Mouse (Mus musculus) hindbrain, embryonic 12.5 days (tissue): ENCODE measurements around the gene Aldoc. TPM values are rescaled to one million over a fixed set of nuclear protein-coding genes. Genes with fewer than 3 reads are reported as not detected.

Experiments
- ATAC-seq: fragments of 200-750 bp; cut with Nextera tagmentation; 2 replicates; pipeline ENCODE4 v1.8.0; 2017; ENCODE audit warnings: moderate TSS enrichment; ENCODE audit not compliant: low FRiP score
- H3K27ac ChIP-seq: fragments of 300-500 bp; sonication (generic); 2 replicates; pipeline ENCODE4 v1.5.1; 2016; ENCODE audit warnings: mild to moderate bottlenecking
- H3K27me3 ChIP-seq: fragments of 300-500 bp; sonication (generic); 2 replicates; pipeline ENCODE4 v1.6.1; 2016; ENCODE audit warnings: mild to moderate bottlenecking
- H3K36me3 ChIP-seq: fragments of 300-500 bp; sonication (generic); 2 replicates; pipeline ENCODE4 v1.6.1; 2016; ENCODE audit warnings: mild to moderate bottlenecking
- H3K4me1 ChIP-seq: fragments of 300-500 bp; sonication (generic); 2 replicates; pipeline ENCODE4 v1.6.1; 2016
- H3K4me2 ChIP-seq: fragments of 300-500 bp; sonication (generic); replicated peaks from 2 replicates; pipeline ENCODE4 v1.6.1; 2016; ENCODE audit warnings: mild to moderate bottlenecking
- H3K4me3 ChIP-seq: fragments of 300-500 bp; sonication (generic); 2 replicates; pipeline ENCODE4 v1.5.1; 2016; ENCODE audit warnings: mild to moderate bottlenecking
- H3K9ac ChIP-seq: fragments of 300-500 bp; sonication (generic); 2 replicates; pipeline ENCODE4 v1.6.1; 2016; ENCODE audit warnings: mild to moderate bottlenecking, moderate library complexity
- H3K9me3 ChIP-seq: fragments of 300-500 bp; sonication (generic); replicated peaks from 2 replicates; pipeline ENCODE4 v1.6.1; 2016; ENCODE audit warnings: mild to moderate bottlenecking
- WGBS: fragments of 180-500 bp; shearing (Covaris S2); methylation state at CpG from one replicate; pipeline ENCODE4 v1.1.7; 2016; 5-methylcytosine and 5-hydroxymethylcytosine counted together
- polyA plus RNA-seq: library from polyadenylated mRNA; unstranded; fragments of >200 nt; fragmentation: Nextera tagmentation; extraction: Ambion mirVana; gene quantifications from 2 replicates; pipeline ENCODE4 v1.2.1, GENCODE M21; 2016

Aldoc gene
- polyA plus RNA-seq, 1 experiment from 2014 or later: 20.1 TPM

- Histone ChIP-seq H3K4me1 (0 out of 2 replicates have a peak, but pooled peaks cover 3% of the 10 kb centered on the region), H3K36me3 (peaks cover 20% of the 10 kb centered on the region), H3K27me3 (no peaks in the 10 kb centered on the region), H3K9ac (no peak overlapping the region), H3K4me3 (no peak overlapping the region), H3K9me3 (no peaks in the 10 kb centered on the region), H3K4me2 (no peak overlapping the region), H3K27ac (no peak overlapping the region)
- ATAC-seq: no peak
- WGBS: 78% methylated on average over 1 of the region's 1 CpGs
Observed at GRCm38 (mm10) chr11:78353081-78353480, 30.3 kb downstream of the Aldoc start.

- Histone ChIP-seq H3K4me2 (no peak overlapping the region), H3K9me3 (no peaks in the 10 kb centered on the region), H3K27ac (no peak overlapping the region), H3K9ac (no peak overlapping the region), H3K4me3 (no peak overlapping the region), H3K4me1 (no peaks in the 10 kb centered on the region), H3K36me3 (peaks cover 3% of the 10 kb centered on the region; the same call in 1 of the 2 replicates), H3K27me3 (no peaks in the 10 kb centered on the region)
- ATAC-seq: no peak
- WGBS: 88% methylated on average over 6 of the region's 6 CpGs
Observed at GRCm38 (mm10) chr11:78354905-78355304, 32.1 kb downstream of the Aldoc start.

DNA sequence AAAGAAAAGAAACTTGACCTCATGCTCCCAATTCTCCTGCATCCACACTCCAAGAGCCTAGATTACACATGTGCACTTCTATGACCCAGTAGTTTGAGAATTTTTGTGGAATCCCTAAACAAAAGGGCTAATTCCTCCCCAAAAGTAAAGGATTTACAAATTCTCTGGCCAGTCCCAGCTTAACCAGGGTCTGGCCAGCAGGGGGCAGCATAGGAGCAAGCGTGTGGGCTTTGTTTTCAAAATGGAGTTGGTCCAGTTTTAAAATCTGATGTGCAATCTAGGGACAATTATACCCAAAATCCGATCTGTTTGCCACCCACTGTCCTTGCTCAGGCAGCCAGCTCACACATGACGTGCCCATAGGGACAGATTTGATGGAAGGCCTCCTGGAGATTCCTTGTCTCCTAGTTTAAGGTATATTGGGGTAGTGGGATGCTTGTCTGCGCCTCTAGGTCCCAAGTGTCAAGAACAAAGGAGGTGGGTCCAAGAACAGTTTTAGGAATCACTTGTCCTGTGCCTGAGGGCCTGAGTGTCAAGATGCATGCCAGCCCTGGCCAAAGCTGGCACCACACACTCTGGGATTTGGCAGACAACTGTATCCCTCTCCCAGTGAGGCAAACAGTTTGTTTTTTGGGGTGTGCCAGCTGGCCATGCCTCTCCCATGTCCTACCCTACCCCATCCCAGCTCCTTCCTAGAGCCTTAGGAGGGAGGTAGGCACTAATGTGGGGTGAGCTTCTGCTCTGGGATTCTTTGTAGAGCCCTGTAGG is 32.9 kb downstream of the Aldoc start:
- WGBS: 29% methylated on average over 4 of the region's 4 CpGs
- Histone ChIP-seq H3K9ac (no peak overlapping the region), H3K4me3 (no peak overlapping the region), H3K27ac (no peak overlapping the region), H3K36me3 (no peaks in the 10 kb centered on the region), H3K4me1 (no peaks in the 10 kb centered on the region), H3K4me2 (no peak overlapping the region), H3K9me3 (no peaks in the 10 kb centered on the region), H3K27me3 (no peaks in the 10 kb centered on the region)
- no peak for ATAC-seq

GRCm38 (mm10) chr11:78358330-78359007 is 35.7 kb downstream of the Aldoc start:
- no peaks in the 10 kb centered on the region for H3K36me3 ChIP-seq
- no peak overlapping the region for H3K4me2 ChIP-seq
- H3K27me3 ChIP-seq: no peaks in the 10 kb centered on the region
- no peak for ATAC-seq
- no peak overlapping the region for H3K4me3 ChIP-seq
- no peaks in the 10 kb centered on the region for H3K9me3 ChIP-seq
- no peak overlapping the region for H3K9ac ChIP-seq
- WGBS: 13% methylated on average over 22 of the region's 22 CpGs
- H3K27ac ChIP-seq: no peak overlapping the region
- H3K4me1 ChIP-seq: no peaks in the 10 kb centered on the region

GRCm38 (mm10) chr11:78360125-78360788 is 37.5 kb downstream of the Aldoc start:
- H3K9me3 ChIP-seq: no peaks in the 10 kb centered on the region
- H3K27ac ChIP-seq: no peak overlapping the region
- WGBS: 13% methylated on average over 13 of the region's 13 CpGs
- peak; percentile 71 for ATAC-seq
- peak overlapping the region; percentile 22; the same call in 1 of the 2 replicates for H3K4me3 ChIP-seq
- H3K4me1 ChIP-seq: no peaks in the 10 kb centered on the region
- peak overlapping the region; percentile 31 for H3K4me2 ChIP-seq
- no peaks in the 10 kb centered on the region for H3K27me3 ChIP-seq
- H3K9ac ChIP-seq: no peak overlapping the region
- H3K36me3 ChIP-seq: no peaks in the 10 kb centered on the region

DNA sequence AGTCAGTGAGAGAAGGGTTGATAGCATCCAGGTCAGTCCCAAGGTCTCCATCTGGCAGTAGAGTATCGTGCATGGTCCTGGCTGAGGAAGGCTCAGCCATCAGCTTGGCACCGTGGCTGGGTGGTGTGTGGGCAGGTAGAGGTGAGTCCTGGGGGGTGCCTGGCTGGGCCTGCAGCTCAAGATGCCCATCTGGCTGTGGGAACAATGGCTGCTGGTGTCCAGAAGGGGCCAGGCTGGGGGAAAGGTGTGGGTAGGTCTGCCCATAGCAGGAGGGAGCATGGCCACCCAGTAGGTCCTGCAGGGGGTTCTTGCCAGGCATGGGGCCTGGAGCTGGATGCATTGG is 38.0 kb downstream of the Aldoc start:
- Histone ChIP-seq H3K4me2 (0 out of 2 replicates have a peak overlapping the region, but pooled peaks have one; percentile 31), H3K27me3 (no peaks in the 10 kb centered on the region), H3K27ac (no peak overlapping the region), H3K4me1 (no peaks in the 10 kb centered on the region), H3K9me3 (no peaks in the 10 kb centered on the region), H3K9ac (no peak overlapping the region), H3K4me3 (no peak overlapping the region), H3K36me3 (no peaks in the 10 kb centered on the region)
- ATAC-seq: no peak
- 61% methylated on average over 2 of the region's 2 CpGs for WGBS

DNA sequence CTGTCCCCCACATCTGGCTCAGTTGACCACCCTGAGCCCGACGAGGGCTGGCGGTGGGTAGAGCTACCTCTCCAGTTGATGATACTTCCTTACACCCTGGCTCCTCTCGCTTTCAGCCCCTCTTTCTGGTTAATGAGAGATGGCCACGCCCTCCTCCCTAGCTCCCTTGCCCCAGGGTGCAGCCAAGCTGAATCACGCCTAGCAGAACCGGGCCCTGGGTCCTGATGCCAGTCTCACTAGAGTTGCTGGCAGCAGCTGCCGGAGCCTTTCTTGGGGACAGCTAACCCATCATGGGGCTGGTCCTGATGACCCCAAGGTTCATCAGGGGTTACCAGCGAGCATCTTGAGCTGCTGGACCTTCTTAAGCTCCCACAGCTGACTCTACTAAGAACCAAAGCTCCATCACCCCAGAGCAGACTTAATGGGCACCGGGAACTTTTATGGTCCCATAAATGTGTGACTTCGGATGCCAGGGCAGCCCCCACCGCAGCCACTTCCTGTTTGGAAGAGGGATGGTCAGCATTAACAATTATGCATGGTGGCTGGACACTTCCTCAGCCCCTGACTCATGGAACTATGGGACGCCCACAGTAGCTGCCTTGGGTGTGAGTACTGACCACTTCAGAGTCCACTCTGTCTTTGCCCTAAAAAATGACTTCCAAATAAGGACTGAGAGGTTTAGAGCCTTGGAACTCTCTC is 40.7 kb downstream of the Aldoc start:
- no peak for ATAC-seq
- no peak overlapping the region for H3K27ac ChIP-seq
- H3K9me3 ChIP-seq: no peaks in the 10 kb centered on the region
- no peaks in the 10 kb centered on the region for H3K36me3 ChIP-seq
- H3K27me3 ChIP-seq: no peaks in the 10 kb centered on the region
- no peak overlapping the region for H3K9ac ChIP-seq
- WGBS: 79% methylated on average over 13 of the region's 13 CpGs
- H3K4me1 ChIP-seq: no peaks in the 10 kb centered on the region
- H3K4me2 ChIP-seq: no peak overlapping the region
- no peak overlapping the region for H3K4me3 ChIP-seq

GRCm38 (mm10) chr11:78364103-78364502 is 41.3 kb downstream of the Aldoc start:
- Histone ChIP-seq H3K27me3 (no peaks in the 10 kb centered on the region), H3K36me3 (no peaks in the 10 kb centered on the region)
- 55% methylated on average over 8 of the region's 8 CpGs for WGBS

GRCm38 (mm10) chr11:78367456-78368225 is 44.9 kb downstream of the Aldoc start:
- Histone ChIP-seq H3K36me3 (no peaks in the 10 kb centered on the region), H3K4me1 (peaks cover 3% of the 10 kb centered on the region), H3K4me2 (no peak overlapping the region), H3K9me3 (no peaks in the 10 kb centered on the region), H3K4me3 (no peak overlapping the region), H3K27me3 (no peaks in the 10 kb centered on the region), H3K9ac (no peak overlapping the region), H3K27ac (no peak overlapping the region)
- WGBS: 87% methylated on average over 15 of the region's 15 CpGs
- no peak for ATAC-seq

More at GRCm38 (mm10) chr11:78364103-78364502, 41.3 kb downstream of the Aldoc start:
- no peak overlapping the region for H3K27ac ChIP-seq
- no peak overlapping the region for H3K4me2 ChIP-seq
- ATAC-seq: no peak
- H3K4me1 ChIP-seq: no peaks in the 10 kb centered on the region
- H3K9ac ChIP-seq: no peak overlapping the region
- no peak overlapping the region for H3K4me3 ChIP-seq
- H3K9me3 ChIP-seq: no peaks in the 10 kb centered on the region

GRCm38 (mm10) chr11:78370389-78370788 is 47.6 kb downstream of the Aldoc start:
- H3K27me3 ChIP-seq: no peaks in the 10 kb centered on the region
- WGBS: 57% methylated on average over 1 of the region's 1 CpGs
- H3K4me1 ChIP-seq: peaks cover 6% of the 10 kb centered on the region
- no peaks in the 10 kb centered on the region for H3K9me3 ChIP-seq
- no peak overlapping the region for H3K4me3 ChIP-seq
- ATAC-seq: no peak
- H3K27ac ChIP-seq: no peak overlapping the region
- no peak overlapping the region for H3K4me2 ChIP-seq
- no peak overlapping the region for H3K9ac ChIP-seq
- no peaks in the 10 kb centered on the region for H3K36me3 ChIP-seq

- H3K9ac ChIP-seq: no peak overlapping the region
- H3K27me3 ChIP-seq: no peaks in the 10 kb centered on the region
- H3K4me2 ChIP-seq: no peak overlapping the region
- H3K27ac ChIP-seq: no peak overlapping the region
- no peaks in the 10 kb centered on the region for H3K9me3 ChIP-seq
- no peaks in the 10 kb centered on the region for H3K36me3 ChIP-seq
- 87% methylated on average over 11 of the region's 11 CpGs for WGBS
- H3K4me3 ChIP-seq: no peak overlapping the region
- ATAC-seq: no peak
- peaks cover 6% of the 10 kb centered on the region for H3K4me1 ChIP-seq
Observed at GRCm38 (mm10) chr11:78371711-78372110, 48.9 kb downstream of the Aldoc start.
